Mouse (Mus musculus) embryonic fibroblast, embryonic 13.5 days (primary cell): ENCODE results near the gene Olfr1205.

ENCODE experiments used
- CTCF ChIP-seq: IDR thresholded peaks from 2 replicates; pipeline ENCODE4 v1.5.1; 2011; ENCODE audit warnings: mild to moderate bottlenecking, control low read depth, low read length, moderate library complexity, borderline replicate concordance; ENCODE audit not compliant: insufficient read depth
- POLR2A ChIP-seq: IDR thresholded peaks from 2 replicates; pipeline ENCODE4 v1.6.1; 2011; ENCODE audit warnings: low read depth, mild to moderate bottlenecking, control low read depth, low read length, moderate library complexity

- no peak for TF ChIP-seq CTCF
- no peak for TF ChIP-seq POLR2A
Observed at GRCm38 (mm10) chr2:88838477-88838876, 8.9 kb downstream of the Olfr1205 start.
